Mouse (Mus musculus): ENCODE measurements around the gene Ppp2r3a. TPM values are rescaled to one million over a fixed set of nuclear protein-coding genes. Genes with fewer than 3 reads are reported as not detected.

The Ppp2r3a gene
- polyA plus RNA-seq, 1 experiment = 0.33 TPM

- Histone ChIP-seq H3K27me3 (ENCODE audit: control insufficient read depth, insufficient read depth, low read length) (no peaks in the 10 kb centered on the region), H3K4me1 (ENCODE audit: control insufficient read depth, insufficient read depth, insufficient read length) (peaks cover 8% of the 10 kb centered on the region), H3K4me3 (ENCODE audit: extremely low read depth, insufficient read depth, insufficient read length) (peak overlapping the region; percentile 99), H3K27ac (ENCODE audit: insufficient read depth, low read length) (peak overlapping the region; percentile 100), H3K36me3 (ENCODE audit: control insufficient read depth, insufficient read depth, low read length) (no peaks in the 10 kb centered on the region)
- TF ChIP-seq CTCF (IDR thresholded peaks at IDR 0.05; ENCODE audit: extremely low read depth, insufficient read depth, insufficient read length, insufficient replicate concordance) (no peak), POLR2A (IDR thresholded peaks at IDR 0.05; ENCODE audit: low read depth, low read length) (peak; percentile 58)
- peak; percentile 56 to 89 for DNase-seq (ENCODE audit: low read depth in 1 of 2, low spot score in 2 of 2)
- under 1% methylated on average over 75 of the region's 100 CpGs for WGBS
Observed at GRCm38 (mm10) chr9:101074332-101075021, 177.1 kb downstream of the Ppp2r3a start.

DNA sequence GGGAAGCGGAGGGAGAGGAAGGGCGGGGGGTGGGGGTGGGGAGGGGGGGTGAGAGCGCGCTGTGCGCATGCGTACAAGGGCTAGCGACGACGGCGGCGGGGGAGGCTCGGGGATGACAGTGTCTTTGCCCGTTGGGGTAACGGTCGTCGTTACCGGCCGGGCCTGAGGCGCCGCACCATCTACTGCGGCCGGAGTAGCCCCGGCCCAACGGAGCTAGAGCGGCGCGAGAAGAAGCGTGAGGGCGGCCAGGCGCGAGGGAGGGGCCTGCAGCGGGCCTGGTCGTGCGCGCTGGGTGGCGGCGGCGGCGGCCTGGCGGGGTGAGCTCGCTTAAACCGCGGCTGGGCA, 177.6 kb downstream of the Ppp2r3a start, which contains the start of gene Msl2:
Gene Msl2, plus strand, starts transcription at position 115 of the 345 bp plus-strand sequence.
- Histone ChIP-seq H3K27ac (ENCODE audit: insufficient read depth, low read length) (peak within 1 kb of the TSS; percentile 100), H3K4me3 (ENCODE audit: extremely low read depth, insufficient read depth, insufficient read length) (peak within 1 kb of the TSS; percentile 99), H3K36me3 (ENCODE audit: control insufficient read depth, insufficient read depth, low read length) (no peaks in the 10 kb centered on the region), H3K4me1 (ENCODE audit: control insufficient read depth, insufficient read depth, insufficient read length) (peaks cover 5% of the 10 kb centered on the region), H3K27me3 (ENCODE audit: control insufficient read depth, insufficient read depth, low read length) (no peaks in the 10 kb centered on the region)
- WGBS = 1% methylated on average over 38 of the region's 43 CpGs
- TF ChIP-seq POLR2A (IDR thresholded peaks at IDR 0.05; ENCODE audit: low read depth, low read length) = peak; percentile 75
- no peak for TF ChIP-seq CTCF (IDR thresholded peaks at IDR 0.05; ENCODE audit: extremely low read depth, insufficient read depth, insufficient read length, insufficient replicate concordance)
- no peak for DNase-seq (ENCODE audit: low read depth in 1 of 2, low spot score in 2 of 2)

- Histone ChIP-seq H3K4me1 (ENCODE audit: control insufficient read depth, insufficient read depth, insufficient read length) (no peaks in the 10 kb centered on the region; the same call in 1 of the 2 replicates), H3K36me3 (ENCODE audit: control insufficient read depth, insufficient read depth, low read length) (no peaks in the 10 kb centered on the region), H3K27me3 (ENCODE audit: control insufficient read depth, insufficient read depth, low read length) (no peaks in the 10 kb centered on the region), H3K4me3 (ENCODE audit: extremely low read depth, insufficient read depth, insufficient read length) (peak overlapping the region; percentile 99), H3K27ac (ENCODE audit: insufficient read depth, low read length) (peak overlapping the region; percentile 95)
- WGBS = 1% methylated on average over 60 of the region's 65 CpGs
- DNase-seq (ENCODE audit: low read depth in 1 of 2, low spot score in 2 of 2) = peak; percentile 97 to 99
- peak; percentile 80 for TF ChIP-seq POLR2A (IDR thresholded peaks at IDR 0.05; ENCODE audit: low read depth, low read length)
- TF ChIP-seq CTCF (IDR thresholded peaks at IDR 0.05; ENCODE audit: extremely low read depth, insufficient read depth, insufficient read length, insufficient replicate concordance) = no peak
Observed at GRCm38 (mm10) chr9:101073041-101073986, 178.3 kb downstream of the Ppp2r3a start.

DNA sequence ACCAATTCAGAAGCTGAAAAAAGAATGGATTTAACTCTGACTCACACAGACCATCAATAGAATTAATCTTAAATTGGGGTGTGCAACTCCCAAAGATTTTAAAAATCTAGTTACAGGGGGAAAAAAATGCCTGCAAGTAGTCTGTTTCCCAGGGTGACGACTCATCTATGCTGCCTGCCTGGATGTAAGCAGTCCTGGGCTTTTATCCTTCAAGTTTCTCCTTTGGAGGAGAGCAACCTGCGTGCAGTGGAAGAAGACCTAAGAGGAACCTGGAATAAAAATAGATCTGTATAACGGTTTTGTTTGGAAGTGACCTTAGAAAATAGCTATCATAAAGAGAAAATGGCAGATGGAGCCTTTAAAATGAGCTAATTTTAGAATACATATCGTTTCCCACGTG, 179.1 kb downstream of the Ppp2r3a start:
- Histone ChIP-seq H3K27me3 (ENCODE audit: control insufficient read depth, insufficient read depth, low read length) (no peaks in the 10 kb centered on the region), H3K4me3 (ENCODE audit: extremely low read depth, insufficient read depth, insufficient read length) (no peak overlapping the region), H3K36me3 (ENCODE audit: control insufficient read depth, insufficient read depth, low read length) (no peaks in the 10 kb centered on the region), H3K4me1 (ENCODE audit: control insufficient read depth, insufficient read depth, insufficient read length) (no peaks in the 10 kb centered on the region; the same call in 1 of the 2 replicates), H3K27ac (ENCODE audit: insufficient read depth, low read length) (no peak overlapping the region)
- 30% methylated on average over 5 of the region's 5 CpGs for WGBS
- no peak for DNase-seq (ENCODE audit: low read depth in 1 of 2, low spot score in 2 of 2)
- TF ChIP-seq POLR2A (IDR thresholded peaks at IDR 0.05; ENCODE audit: low read depth, low read length) (no peak), CTCF (IDR thresholded peaks at IDR 0.05; ENCODE audit: extremely low read depth, insufficient read depth, insufficient read length, insufficient replicate concordance) (no peak)

GRCm38 (mm10) chr9:101069781-101070180, 181.8 kb downstream of the Ppp2r3a start:
- Histone ChIP-seq H3K27me3 (ENCODE audit: control insufficient read depth, insufficient read depth, low read length) (no peaks in the 10 kb centered on the region), H3K36me3 (ENCODE audit: control insufficient read depth, insufficient read depth, low read length) (no peaks in the 10 kb centered on the region), H3K27ac (ENCODE audit: insufficient read depth, low read length) (no peak overlapping the region), H3K4me1 (ENCODE audit: control insufficient read depth, insufficient read depth, insufficient read length) (no peaks in the 10 kb centered on the region; the same call in 1 of the 2 replicates), H3K4me3 (ENCODE audit: extremely low read depth, insufficient read depth, insufficient read length) (no peak overlapping the region)
- 98% methylated on average over 3 of the region's 3 CpGs for WGBS
- TF ChIP-seq POLR2A (IDR thresholded peaks at IDR 0.05; ENCODE audit: low read depth, low read length) (no peak), CTCF (IDR thresholded peaks at IDR 0.05; ENCODE audit: extremely low read depth, insufficient read depth, insufficient read length, insufficient replicate concordance) (no peak)
- no peak for DNase-seq (ENCODE audit: low read depth in 1 of 2, low spot score in 2 of 2)

- H3K27ac ChIP-seq (ENCODE audit: insufficient read depth, low read length) = no peak overlapping the region
- no peak overlapping the region for H3K4me3 ChIP-seq (ENCODE audit: extremely low read depth, insufficient read depth, insufficient read length)
- H3K27me3 ChIP-seq (ENCODE audit: control insufficient read depth, insufficient read depth, low read length) = no peaks in the 10 kb centered on the region
- no peaks in the 10 kb centered on the region; the same call in 1 of the 2 replicates for H3K4me1 ChIP-seq (ENCODE audit: control insufficient read depth, insufficient read depth, insufficient read length)
- H3K36me3 ChIP-seq (ENCODE audit: control insufficient read depth, insufficient read depth, low read length) = no peaks in the 10 kb centered on the region
- TF ChIP-seq POLR2A (IDR thresholded peaks at IDR 0.05; ENCODE audit: low read depth, low read length) (no peak), CTCF (IDR thresholded peaks at IDR 0.05; ENCODE audit: extremely low read depth, insufficient read depth, insufficient read length, insufficient replicate concordance) (no peak)
- 94% methylated on average over 3 of the region's 3 CpGs for WGBS
- DNase-seq (ENCODE audit: low read depth in 1 of 2, low spot score in 2 of 2) = no peak
Observed at GRCm38 (mm10) chr9:101065076-101065602, 186.5 kb downstream of the Ppp2r3a start.

All from spleen, adult 2 months (tissue).